In the genomic region with DNA sequence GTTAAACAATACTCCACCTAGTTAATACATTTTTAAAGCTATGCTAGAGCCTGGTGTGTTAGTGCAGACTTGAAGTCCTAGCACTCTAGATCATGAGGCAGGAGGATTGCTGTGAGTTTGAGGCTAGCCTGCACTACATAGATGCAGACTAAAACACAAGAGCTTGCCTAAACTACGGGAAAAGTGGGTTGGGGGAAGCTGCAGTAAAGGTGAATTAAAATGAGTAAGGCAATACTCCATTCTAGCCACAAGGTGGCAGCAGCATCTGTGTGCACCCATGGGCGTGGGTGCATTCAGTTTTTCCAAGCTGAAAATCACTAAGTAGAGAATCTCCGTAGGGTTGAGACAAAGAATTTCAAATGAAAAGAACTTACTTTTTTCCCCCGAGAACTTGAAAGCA, we compare ENCODE assay signal across 8 mouse cellular contexts. TPM values are rescaled to one million over a fixed set of nuclear protein-coding genes. Genes with fewer than 3 reads are reported as not detected.
DNase-seq lines count a peak whose midpoint lies in the region; ATAC-seq and TF ChIP-seq lines count a peak whose summit lies in the region.
"Had no signal": no experiment of that assay in that cellular context is flagged by ENCODE, and none has a peak within 500 bp of the region (broad histone marks: within the 10 kb centered on the region; RNA-seq: fewer than 3 reads in every experiment).

No protein-coding gene starts in this region.

- no peak overlapping the region for H3K9ac ChIP-seq in lung, embryonic 14.5 days
- no peak overlapping the region for H3K9ac ChIP-seq in embryonic facial prominence, embryonic 11.5 days (replicated peaks; ENCODE audit: low read length)
- H3K9ac ChIP-seq in lung, embryonic 16.5 days (ENCODE audit: low read length) = no peak overlapping the region
- H3K9ac ChIP-seq: heart, embryonic 13.5 days had no signal

- peak; percentile 92 for TF ChIP-seq CTCF in lung, embryonic 14.5 days (IDR thresholded peaks at IDR 0.05; ENCODE audit: low read depth)

- 0 out of 2 replicates have a peak, but pooled peaks have one; percentile 12 for ATAC-seq in lung, embryonic 14.5 days (ENCODE audit: insufficient read depth)
- ATAC-seq in embryonic facial prominence, embryonic 11.5 days (replicated peaks; ENCODE audit: insufficient number of reproducible peaks, low FRiP score, low TSS enrichment, low read depth) = 0 out of 2 replicates have a peak, but pooled peaks have one; percentile 34
- ATAC-seq in lung, embryonic 16.5 days (ENCODE audit: low read depth) = no peak

- peaks cover 4% of the 10 kb centered on the region for H3K4me1 ChIP-seq in lung, embryonic 14.5 days (ENCODE audit: insufficient read depth)
- no peaks in the 10 kb centered on the region; the same call in 1 of the 2 replicates for H3K4me1 ChIP-seq in embryonic facial prominence, embryonic 11.5 days (ENCODE audit: control insufficient read depth, insufficient read depth, low read length)
- peaks cover 13% of the 10 kb centered on the region for H3K4me1 ChIP-seq in lung, embryonic 16.5 days (replicated peaks; ENCODE audit: control insufficient read depth, insufficient read depth, low read length)

- H3K36me3 ChIP-seq in lung, embryonic 14.5 days (ENCODE audit: insufficient read depth) = no peaks in the 10 kb centered on the region
- H3K36me3 ChIP-seq in embryonic facial prominence, embryonic 11.5 days (replicated peaks; ENCODE audit: control insufficient read depth, insufficient read depth, low read depth, low read length) = no peaks in the 10 kb centered on the region
- H3K36me3 ChIP-seq in lung, embryonic 16.5 days (ENCODE audit: control insufficient read depth, insufficient read depth, low read length) = no peaks in the 10 kb centered on the region

- H3K4me2 ChIP-seq in lung, embryonic 14.5 days = no peak overlapping the region
- H3K4me2 ChIP-seq in embryonic facial prominence, embryonic 11.5 days (ENCODE audit: low read depth, low read length) = no peak overlapping the region
- H3K4me2 ChIP-seq in lung, embryonic 16.5 days (ENCODE audit: low read depth, low read length) = no peak overlapping the region
- H3K4me2 ChIP-seq: heart, embryonic 13.5 days had no signal

- H3K9me3 ChIP-seq in lung, embryonic 14.5 days (ENCODE audit: low read depth, low read length) = no peaks in the 10 kb centered on the region
- H3K9me3 ChIP-seq in embryonic facial prominence, embryonic 11.5 days (replicated peaks; ENCODE audit: control insufficient read depth, low read length) = no peaks in the 10 kb centered on the region
- no peaks in the 10 kb centered on the region for H3K9me3 ChIP-seq in lung, embryonic 16.5 days (ENCODE audit: control insufficient read depth, low read length)
- H3K9me3 ChIP-seq: heart, embryonic 13.5 days had no signal

- H3K27ac ChIP-seq in lung, embryonic 14.5 days (ENCODE audit: low read depth) = no peak overlapping the region
- no peak overlapping the region for H3K27ac ChIP-seq in embryonic facial prominence, embryonic 11.5 days (replicated peaks; ENCODE audit: low read depth, low read length)
- H3K27ac ChIP-seq in lung, embryonic 16.5 days (ENCODE audit: low read length) = peak overlapping the region; percentile 53
- H3K27ac ChIP-seq: heart, embryonic 13.5 days had no signal

- DNase-seq in lung, embryonic 14.5 days = peak; percentile 79
- DNase-seq in lung, postnatal 25 days (ENCODE audit: low spot score) = no peak
- DNase-seq in R1 (ENCODE audit: low read depth, low spot score) = peak; percentile 40
- peak; percentile 69 for DNase-seq in embryonic facial prominence, embryonic 11.5 days (ENCODE audit: low spot score)
- DNase-seq in telencephalon, adult 2 months (ENCODE audit: low read depth, low spot score) = peak; percentile 24
- no peak for DNase-seq in frontal cortex, postnatal 14 days (ENCODE audit: low spot score in 2 of 2)

- no peaks in the 10 kb centered on the region for H3K27me3 ChIP-seq in lung, embryonic 14.5 days (ENCODE audit: insufficient read depth, low read length)
- H3K27me3 ChIP-seq in embryonic facial prominence, embryonic 11.5 days (ENCODE audit: control insufficient read depth, insufficient read depth, low read length) = no peaks in the 10 kb centered on the region
- no peaks in the 10 kb centered on the region for H3K27me3 ChIP-seq in lung, embryonic 16.5 days (ENCODE audit: control insufficient read depth, insufficient read depth, low read depth, low read length)
- H3K27me3 ChIP-seq: heart, embryonic 13.5 days had no signal

- WGBS in lung, embryonic 14.5 days = 38% methylated on average over 4 of the region's 4 CpGs
- 45% methylated on average over 4 of the region's 4 CpGs for WGBS in embryonic facial prominence, embryonic 11.5 days
- WGBS in lung, embryonic 16.5 days = 23% methylated on average over 4 of the region's 4 CpGs

- H3K4me3 ChIP-seq in lung, embryonic 14.5 days (ENCODE audit: low read depth, low read length) = no peak overlapping the region
- H3K4me3 ChIP-seq in embryonic facial prominence, embryonic 11.5 days (ENCODE audit: low read depth, low read length) = no peak overlapping the region
- no peak overlapping the region for H3K4me3 ChIP-seq in lung, embryonic 16.5 days (ENCODE audit: low read length)
- H3K4me3 ChIP-seq: heart, embryonic 13.5 days had no signal

RNA-seq across cellular contexts. Expression of a gene that starts 7.1 kb away (rescaled TPM):
- polyA plus RNA-seq in lung, embryonic 14.5 days (2014; fragmentation: Nextera tagmentation; extraction: Ambion mirVana) = 7.9 and 9.0 TPM in 2 replicates
- 10.0 and 13.6 TPM in 2 replicates for polyA plus RNA-seq in embryonic facial prominence, embryonic 11.5 days (2014; fragmentation: Nextera tagmentation; extraction: Ambion mirVana)
- polyA plus RNA-seq in lung, embryonic 16.5 days (2015; fragmentation: Nextera tagmentation; extraction: Ambion mirVana) = 9.6 and 11.1 TPM in 2 replicates

Comparison
In these comparisons a context has a peak if more than half of its experiments do, and no peak if none do; other contexts are left out.
1. DNase-seq: peak in lung, embryonic 14.5 days (single experiment), R1 (single experiment), embryonic facial prominence, embryonic 11.5 days (single experiment) and telencephalon, adult 2 months (single experiment); none in lung, postnatal 25 days (single experiment) and frontal cortex, postnatal 14 days (0 of 2).